Mouse (Mus musculus) ovary, postnatal 14 days (tissue): ENCODE measurements at regions not wholly inside any gene's neighbourhood (a gene's known extent, or its start where the extent isn't known, plus 50 kb on each side); places are given as distances from the start of the nearest gene placed in this dataset.

ENCODE experiments used
- DNase-seq: peaks from one replicate; pipeline ENCODE4 v3.0.0; 2022; ENCODE audit warnings: low spot score

DNA sequence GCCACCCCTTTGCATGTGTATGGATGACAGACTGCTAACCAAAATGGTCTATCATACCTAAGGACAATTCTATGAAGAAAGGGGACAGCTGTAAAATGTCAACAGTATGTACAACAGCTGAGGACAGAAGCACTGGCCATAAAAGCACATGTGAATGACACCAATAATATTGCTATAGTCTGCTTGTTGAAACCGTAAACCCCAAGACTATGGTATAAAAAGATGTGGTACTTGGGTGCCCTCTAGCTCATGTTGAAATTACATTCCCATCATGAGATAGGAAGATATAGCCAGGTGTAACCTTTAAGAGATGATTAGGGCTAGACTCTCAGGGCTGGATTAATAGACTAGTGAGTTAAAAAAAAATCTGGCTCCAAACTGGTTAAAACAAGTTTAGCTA is 361.6 kb upstream of the Sptlc3 start:
- DNase-seq: no peak

GRCm38 (mm10) chr2:139147004-139147403 is 346.7 kb upstream of the Sptlc3 start:
- no peak for DNase-seq

GRCm38 (mm10) chr2:139179641-139180040 is 314.1 kb upstream of the Sptlc3 start:
- no peak for DNase-seq

DNA sequence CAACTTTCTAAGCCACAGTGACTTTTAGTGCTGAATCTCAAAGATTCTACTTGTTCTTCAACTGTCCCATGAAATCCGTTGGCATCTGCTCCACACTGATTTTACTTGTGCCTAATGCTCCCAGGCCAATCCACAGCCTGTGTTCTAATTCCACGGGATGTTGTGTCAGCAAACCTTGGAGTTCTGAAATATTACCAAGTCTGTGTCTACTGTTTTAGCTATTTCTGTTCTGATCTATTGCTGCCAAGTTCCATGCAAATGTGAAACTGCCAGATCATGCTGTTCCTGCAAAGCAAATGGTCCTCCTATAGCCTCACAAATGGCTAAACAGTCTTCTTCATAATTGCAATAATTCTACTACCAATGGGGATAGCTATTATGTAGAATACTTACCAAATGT is 295.4 kb upstream of the Sptlc3 start:
- no peak for DNase-seq

GRCm38 (mm10) chr2:139207649-139208048 is 286.1 kb upstream of the Sptlc3 start:
- no peak for DNase-seq

GRCm38 (mm10) chr2:139220757-139221400 is 272.8 kb upstream of the Sptlc3 start:
- DNase-seq: no peak

DNA sequence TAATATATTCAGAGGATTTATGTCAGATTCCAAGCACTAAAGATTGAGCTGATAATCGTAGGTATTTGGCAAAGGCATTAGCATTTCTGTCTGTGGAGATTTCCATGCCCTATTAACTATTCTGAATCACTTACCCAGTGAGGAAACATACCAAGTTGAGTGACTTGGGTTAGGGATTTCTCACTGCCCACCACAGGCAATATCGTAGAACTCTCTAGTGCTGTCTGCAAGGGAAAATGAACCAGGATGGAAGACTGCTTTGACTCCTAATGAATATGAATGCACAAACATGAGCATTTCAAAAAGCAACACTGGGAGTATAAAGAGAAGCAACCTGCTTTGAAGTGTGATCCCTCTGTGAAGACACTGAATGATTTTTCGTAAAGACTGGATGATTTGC is 263.3 kb upstream of the Sptlc3 start:
- DNase-seq: no peak

DNA sequence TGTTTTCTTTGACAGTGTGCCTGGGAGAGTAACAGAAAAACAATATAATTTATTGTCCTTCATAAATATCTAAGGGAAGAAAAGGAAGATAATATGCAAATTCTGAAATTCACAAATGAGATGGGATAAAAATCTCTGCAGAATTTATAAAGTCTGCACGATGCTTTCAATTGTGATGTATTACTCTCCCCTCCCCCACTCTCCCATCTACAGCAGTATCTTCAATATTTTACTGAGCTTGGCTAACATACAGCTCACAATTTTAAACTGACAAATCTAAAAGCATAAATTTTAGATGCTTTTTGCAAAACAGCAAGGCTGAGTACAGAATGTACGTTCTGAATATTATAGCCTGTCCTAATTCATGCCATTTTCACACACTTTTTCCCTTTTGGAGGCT is 243.6 kb upstream of the Sptlc3 start:
- no peak for DNase-seq

DNA sequence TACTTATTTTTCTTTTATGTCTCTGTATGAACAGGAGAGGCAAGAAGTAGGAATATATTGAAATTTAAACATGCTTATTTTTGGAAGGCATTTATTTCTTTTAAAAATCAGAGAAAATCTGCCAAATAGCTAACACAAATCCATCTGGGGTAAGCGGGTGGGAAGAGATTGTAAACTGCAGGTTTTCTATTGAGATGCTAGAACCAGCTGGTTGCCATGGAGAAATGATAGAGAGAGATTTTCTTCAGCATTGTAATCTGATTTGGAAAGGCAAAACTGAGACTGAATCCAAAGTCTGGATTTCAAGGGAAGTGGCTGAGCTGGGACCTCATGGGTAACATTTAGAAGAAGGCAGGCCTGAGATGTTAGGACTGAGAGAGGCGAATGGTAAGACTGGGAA is 226.6 kb upstream of the Sptlc3 start:
- DNase-seq: no peak

GRCm38 (mm10) chr2:139276581-139276980 is 217.1 kb upstream of the Sptlc3 start:
- no peak for DNase-seq

DNA sequence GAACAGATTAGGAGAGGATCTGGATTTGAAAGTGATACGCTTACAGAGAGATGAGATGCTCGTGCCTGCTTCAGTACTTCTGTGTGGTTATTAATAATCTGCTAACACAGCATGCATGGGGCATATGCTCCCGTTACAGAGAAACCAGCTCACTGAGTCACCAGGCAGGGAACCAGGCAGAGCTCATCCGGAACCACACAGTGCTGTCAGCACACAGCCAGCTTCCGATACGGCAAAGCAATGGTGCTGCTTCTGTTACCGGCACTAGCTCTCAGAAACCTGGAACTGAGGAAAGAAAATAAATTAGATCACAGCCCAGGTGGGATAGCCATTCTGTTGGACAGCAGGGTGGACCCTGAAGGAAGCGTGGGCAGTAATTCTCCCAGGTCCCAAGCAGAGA is 216.1 kb upstream of the Sptlc3 start:
- DNase-seq: no peak

DNA sequence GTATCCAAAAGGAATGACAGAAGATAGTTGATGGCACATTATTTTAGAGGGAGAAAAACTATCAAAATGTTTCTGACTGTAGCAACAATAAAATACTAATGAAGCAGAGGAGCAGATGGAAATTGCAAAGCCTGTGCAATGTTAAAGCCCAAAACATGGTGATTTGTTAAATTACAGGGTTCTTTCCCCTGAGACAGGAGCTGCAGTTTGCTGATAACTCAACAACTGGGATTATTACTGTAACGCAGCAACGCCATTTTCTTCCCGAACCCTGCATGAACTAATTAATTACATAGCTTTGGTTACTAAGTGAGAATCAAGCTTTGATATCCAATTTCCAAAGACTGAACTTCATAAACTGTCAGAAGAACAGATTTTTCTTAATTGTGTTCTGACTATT is 212.7 kb upstream of the Sptlc3 start:
- no peak for DNase-seq

DNA sequence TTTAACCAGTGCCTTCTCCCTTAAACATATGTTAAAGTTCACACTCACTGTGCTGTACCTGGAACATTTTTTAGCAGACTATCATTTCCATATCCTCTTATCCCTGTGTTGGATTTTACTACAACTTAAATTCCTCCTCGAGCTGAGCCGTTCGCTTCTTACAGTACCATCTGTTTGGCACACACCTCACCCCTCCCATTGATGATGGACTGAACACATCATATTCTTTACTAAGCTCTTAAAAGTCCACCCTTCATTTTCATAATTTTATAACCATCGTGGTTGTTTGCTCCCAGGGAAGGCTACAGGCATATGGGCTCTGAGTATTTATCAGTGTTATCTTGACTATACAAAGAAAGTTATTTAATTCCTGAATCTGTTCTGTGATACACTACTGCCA is 209.4 kb upstream of the Sptlc3 start:
- no peak for DNase-seq

GRCm38 (mm10) chr2:139286446-139286845 is 207.3 kb upstream of the Sptlc3 start:
- no peak for DNase-seq

- peak; percentile 11 for DNase-seq
Observed at GRCm38 (mm10) chr2:139298541-139299152, 195.1 kb upstream of the Sptlc3 start.

DNA sequence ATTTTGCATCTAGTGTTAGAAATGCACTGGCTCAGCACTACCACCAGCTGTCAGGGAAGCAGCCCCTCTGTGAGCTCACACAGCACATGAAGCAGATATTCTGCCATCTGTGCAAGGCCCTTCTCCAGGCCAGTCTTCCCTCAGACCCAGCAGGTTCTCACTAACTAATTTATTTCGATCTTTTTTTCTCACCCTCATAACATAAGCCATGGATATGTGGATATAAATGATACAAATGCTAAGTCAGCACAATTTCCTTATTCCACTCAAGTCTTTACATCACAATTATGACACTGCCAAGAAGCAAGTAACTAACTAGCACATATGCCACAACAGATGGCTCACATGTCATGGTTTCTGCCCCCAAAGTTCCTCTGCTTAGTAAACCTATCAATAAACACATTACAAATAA is 182.3 kb upstream of the Sptlc3 start:
- DNase-seq: no peak

DNA sequence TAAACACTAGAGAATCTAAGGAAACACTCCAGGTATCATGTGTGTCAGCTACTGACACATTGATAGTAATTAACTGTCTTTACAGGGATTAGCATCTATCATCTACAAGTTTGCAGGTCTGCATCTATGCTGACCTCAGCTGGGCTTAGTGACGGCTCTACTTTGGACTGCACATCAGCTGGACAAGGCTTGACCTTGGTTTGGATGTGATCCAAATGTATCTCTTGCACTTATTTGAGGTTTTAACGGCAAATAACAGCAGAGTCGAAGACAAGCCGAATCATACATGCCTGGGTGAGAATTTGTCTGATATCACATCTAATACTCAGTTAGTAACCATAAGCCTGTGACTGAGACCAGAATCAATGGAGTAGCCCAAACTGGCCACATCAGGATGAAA is 181.7 kb upstream of the Sptlc3 start:
- no peak for DNase-seq

GRCm38 (mm10) chr2:139322509-139322908 is 171.2 kb upstream of the Sptlc3 start:
- DNase-seq: no peak

DNA sequence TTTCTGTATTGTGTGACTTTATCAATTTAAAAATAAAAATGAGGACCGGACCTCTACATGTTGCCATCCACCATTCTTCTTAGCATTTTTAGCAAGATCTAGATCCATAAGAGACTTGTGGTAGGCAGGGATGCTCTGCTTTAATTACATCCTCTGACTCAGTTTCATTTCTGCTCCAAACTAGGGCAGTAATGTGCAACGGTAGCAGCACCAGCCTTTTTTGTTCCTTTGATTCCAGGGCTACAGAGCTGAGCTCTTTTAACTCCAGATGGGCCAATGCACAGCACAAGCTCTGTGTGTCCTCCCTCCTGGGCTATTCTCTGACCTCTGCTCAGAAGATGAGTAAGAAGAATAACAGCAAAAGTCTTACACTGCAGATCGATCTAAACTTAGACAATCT is 168.2 kb upstream of the Sptlc3 start:
- no peak for DNase-seq

- no peak for DNase-seq
Observed at GRCm38 (mm10) chr2:139334681-139335080, 159.0 kb upstream of the Sptlc3 start.

DNA sequence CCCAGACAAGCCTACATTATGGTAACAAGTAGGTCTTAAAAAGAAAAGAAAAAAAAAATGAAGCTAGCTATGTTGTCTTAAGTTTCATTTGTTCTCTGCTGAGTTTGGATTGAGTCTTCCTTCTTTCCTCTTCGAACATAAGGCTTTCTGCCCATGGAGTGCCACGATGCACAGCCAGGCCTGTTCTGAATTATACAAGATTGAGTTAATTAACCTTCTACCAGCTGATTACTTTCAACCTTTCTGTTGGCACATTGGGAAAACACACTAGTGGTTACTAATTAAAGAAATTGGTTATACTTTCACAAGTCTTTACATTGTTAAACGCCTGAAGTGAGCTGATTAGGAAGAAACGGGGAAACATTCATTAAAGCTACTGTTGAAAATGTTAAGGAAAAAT is 155.5 kb upstream of the Sptlc3 start:
- DNase-seq: no peak

DNA sequence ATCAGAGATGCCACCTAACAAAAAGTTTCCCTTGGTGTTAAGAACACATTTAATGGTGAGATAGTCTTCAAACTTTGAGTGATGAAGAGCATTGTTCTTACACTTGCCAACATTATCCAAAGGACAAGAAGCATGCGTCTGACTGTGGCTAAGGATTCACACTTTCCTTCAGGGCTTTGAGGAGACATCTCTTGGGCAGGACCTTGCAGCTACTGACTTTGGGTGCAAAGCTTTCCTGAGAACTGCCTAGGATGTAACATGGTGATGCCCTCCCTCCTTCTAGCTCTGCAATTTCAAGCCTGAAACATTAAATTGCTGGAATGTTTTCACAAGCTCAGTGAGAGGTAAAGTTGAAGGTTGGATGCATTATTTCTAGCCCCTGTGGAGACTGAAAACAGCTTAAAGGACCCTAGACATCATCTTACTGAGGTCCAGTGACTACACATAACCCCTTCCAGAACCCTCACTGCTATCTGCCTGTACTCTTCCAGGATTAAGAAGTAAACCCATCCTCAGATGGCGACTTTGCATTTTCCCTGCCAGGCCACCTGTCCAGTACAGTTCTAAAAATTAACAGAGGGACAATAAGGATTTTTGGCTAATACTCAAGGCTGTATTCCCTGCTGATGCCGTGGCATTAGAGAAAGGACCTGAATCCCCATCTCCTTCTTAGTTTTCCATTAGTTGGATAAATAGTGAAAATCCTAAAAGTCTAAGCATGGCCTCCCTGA is 137.3 kb upstream of the Sptlc3 start:
- DNase-seq: no peak

- DNase-seq: no peak
Observed at GRCm38 (mm10) chr2:139362245-139362847, 131.4 kb upstream of the Sptlc3 start.
